Mouse (Mus musculus) E14TG2a.4 (cell line): ENCODE measurements around the gene Setd1b.

Experiments used
- H3K27me3 ChIP-seq: 2 replicates; pipeline ENCODE4 v1.6.1; 2014; ENCODE audit warnings: low read length, control low read depth; ENCODE audit not compliant: insufficient read depth
- H3K36me3 ChIP-seq: 2 replicates; pipeline ENCODE4 v1.6.1; 2014; ENCODE audit warnings: low read length, control low read depth; ENCODE audit not compliant: insufficient read depth
- H3K4me1 ChIP-seq: replicated peaks from 2 replicates; pipeline ENCODE4 v1.6.1; 2014; ENCODE audit warnings: low read depth, low read length, control low read depth
- H3K4me3 ChIP-seq: replicated peaks from 2 replicates; pipeline ENCODE4 v1.5.1; 2014; ENCODE audit warnings: mild to moderate bottlenecking, low read length
- H3K9me3 ChIP-seq: 2 replicates; pipeline ENCODE4 v1.6.1; 2014; ENCODE audit warnings: low read length, control low read depth
- CTCF ChIP-seq: conservative IDR thresholded peaks from 2 replicates; pipeline ENCODE4 v1.5.1; 2014; ENCODE audit warnings: low read length
- NANOG ChIP-seq: IDR thresholded peaks from 2 replicates; pipeline ENCODE4 v1.6.1; 2014; ENCODE audit warnings: borderline replicate concordance, low read length, mixed read lengths
- POU5F1 ChIP-seq: IDR thresholded peaks from 2 replicates; pipeline ENCODE4 v1.6.1; 2014; ENCODE audit warnings: low read length, borderline replicate concordance

Setd1b gene

DNA sequence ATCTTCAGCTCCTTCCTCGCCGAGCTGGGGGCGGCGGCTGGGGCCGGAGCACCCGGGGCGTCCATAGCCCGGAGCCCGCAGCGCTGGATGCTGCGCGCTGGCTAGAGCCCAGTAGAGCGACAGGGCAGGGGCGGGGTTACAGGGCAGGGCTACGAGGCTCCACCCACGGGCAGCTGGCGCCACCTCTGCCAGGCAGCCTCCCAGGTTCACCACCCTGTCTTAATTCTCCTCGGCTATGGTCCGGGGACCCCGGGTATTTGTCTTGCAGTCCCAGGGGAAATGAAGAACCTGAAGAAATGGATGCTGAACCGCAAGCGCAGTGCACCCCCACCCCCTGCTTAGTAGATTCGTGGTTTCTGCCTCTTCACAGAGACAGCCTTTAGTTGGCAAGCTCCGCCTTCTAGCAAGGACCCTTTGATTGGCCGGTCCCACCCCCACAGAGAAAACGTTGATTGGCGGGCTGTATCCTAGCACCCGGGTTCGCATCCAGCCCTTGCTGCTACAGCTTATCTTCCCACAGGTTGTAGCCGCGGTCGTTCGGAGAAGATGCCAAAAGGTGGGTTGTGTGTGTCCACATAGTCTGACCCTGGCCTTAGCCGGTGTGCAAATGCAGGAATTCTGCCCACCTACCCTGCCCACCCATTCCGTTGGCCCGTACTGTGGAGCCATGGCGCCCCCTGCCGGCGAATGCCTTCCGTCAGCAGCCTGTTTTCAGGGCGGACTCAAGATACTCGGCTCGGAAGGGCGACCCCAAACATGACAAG, 9.5 kb upstream of the Setd1b start, which contains the start of gene Rhof:
Rhof (minus strand) TSS at position 385 of the 764 bp plus-strand sequence.
- Histone ChIP-seq H3K36me3 (peaks cover 24% of the 10 kb centered on the region), H3K4me3 (peak within 1 kb of the TSS; percentile 83), H3K9me3 (no peaks in the 10 kb centered on the region), H3K4me1 (peaks cover 75% of the 10 kb centered on the region), H3K27me3 (peaks cover 45% of the 10 kb centered on the region)
- TF ChIP-seq CTCF (peak; percentile 94), NANOG (no peak), POU5F1 (no peak)

DNA sequence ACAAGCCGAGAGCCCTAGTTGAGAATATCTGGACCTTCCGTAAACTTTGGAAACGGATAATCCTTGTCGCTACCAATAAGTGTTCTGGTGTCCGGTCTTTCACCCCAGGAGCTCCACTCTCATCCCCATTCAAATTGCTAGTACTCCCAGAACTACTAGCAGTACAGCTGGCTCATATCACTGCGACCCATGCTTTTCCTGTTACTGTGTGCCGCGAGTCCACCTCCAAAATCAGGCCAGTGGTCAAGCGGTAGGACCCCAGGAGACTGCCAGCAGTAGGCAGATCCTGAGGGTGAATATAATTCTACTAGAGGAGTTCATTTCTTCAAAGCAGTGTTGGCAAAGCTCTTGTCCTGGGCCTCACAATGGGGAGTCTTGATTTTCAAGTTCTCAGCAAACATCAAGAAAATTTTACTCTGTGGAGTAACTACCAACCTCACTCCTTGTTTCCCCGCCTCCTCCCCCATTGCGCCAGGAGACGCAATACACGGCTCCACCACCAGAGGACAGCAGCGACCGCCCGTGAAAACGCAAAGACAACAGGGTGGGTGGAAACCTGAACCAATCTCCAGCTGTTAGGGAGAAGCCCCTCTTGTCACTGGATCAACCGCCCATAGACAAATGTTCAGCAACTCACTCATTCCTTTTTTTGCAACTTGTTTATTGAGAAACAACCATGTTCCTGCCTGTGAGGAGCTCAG, 8.8 kb upstream of the Setd1b start:
- Histone ChIP-seq H3K4me1 (peaks cover 73% of the 10 kb centered on the region), H3K4me3 (peak overlapping the region; percentile 83), H3K9me3 (no peaks in the 10 kb centered on the region), H3K27me3 (peaks cover 37% of the 10 kb centered on the region), H3K36me3 (peaks cover 24% of the 10 kb centered on the region)
- peak; percentile 100 for TF ChIP-seq CTCF
- no peak for TF ChIP-seq POU5F1
- TF ChIP-seq NANOG: no peak

- Histone ChIP-seq H3K4me1 (peaks cover 68% of the 10 kb centered on the region), H3K9me3 (no peaks in the 10 kb centered on the region), H3K36me3 (peaks cover 24% of the 10 kb centered on the region), H3K4me3 (peak overlapping the region; percentile 83), H3K27me3 (peaks cover 32% of the 10 kb centered on the region)
- TF ChIP-seq NANOG: no peak
- no peak for TF ChIP-seq CTCF
- TF ChIP-seq POU5F1: no peak
Observed at GRCm38 (mm10) chr5:123133784-123134143, 8.2 kb upstream of the Setd1b start.

DNA sequence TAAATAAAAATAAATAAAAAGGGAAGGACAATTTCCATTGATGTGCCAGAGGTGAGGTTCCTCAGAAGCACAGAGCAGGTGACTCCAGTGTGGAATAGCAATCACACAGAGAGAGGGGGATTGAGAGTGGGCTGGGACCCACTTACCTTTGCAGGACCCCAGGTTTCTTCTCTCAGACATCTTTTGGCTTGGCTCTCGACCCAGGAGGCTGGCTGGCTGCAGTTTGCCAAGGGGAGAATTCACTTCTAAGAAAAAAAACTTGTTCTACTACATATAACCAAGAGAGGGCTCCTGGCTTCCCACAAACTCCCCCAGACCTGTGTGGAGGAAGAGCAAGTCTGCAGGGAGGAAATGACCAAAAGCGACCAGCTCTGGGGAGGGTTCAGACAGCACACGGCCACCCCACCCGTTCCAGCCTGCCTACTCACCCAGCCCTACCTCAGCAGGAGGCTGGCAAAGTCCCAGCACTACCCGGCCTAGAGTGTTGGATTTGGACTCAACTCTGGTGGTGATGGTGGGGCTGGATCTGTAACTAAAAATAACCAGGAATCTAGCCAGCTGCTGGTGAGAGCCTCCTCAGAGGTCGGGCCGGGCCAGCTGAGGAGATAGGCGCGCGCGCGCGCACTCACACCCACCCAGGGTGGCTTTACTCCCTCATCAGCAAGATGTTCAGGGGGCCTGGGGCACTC, 7.7 kb upstream of the Setd1b start:
- H3K4me3 ChIP-seq: peak overlapping the region; percentile 83
- TF ChIP-seq NANOG (no peak), POU5F1 (no peak), CTCF (no peak)
- peaks cover 62% of the 10 kb centered on the region for H3K4me1 ChIP-seq
- peaks cover 24% of the 10 kb centered on the region for H3K36me3 ChIP-seq
- H3K9me3 ChIP-seq: no peaks in the 10 kb centered on the region
- peaks cover 26% of the 10 kb centered on the region for H3K27me3 ChIP-seq

GRCm38 (mm10) chr5:123134875-123135382, 7.1 kb upstream of the Setd1b start:
- Histone ChIP-seq H3K27me3 (peaks cover 20% of the 10 kb centered on the region), H3K4me3 (peak overlapping the region; percentile 83), H3K9me3 (no peaks in the 10 kb centered on the region), H3K36me3 (peaks cover 19% of the 10 kb centered on the region), H3K4me1 (peaks cover 60% of the 10 kb centered on the region)
- TF ChIP-seq POU5F1 (peak; percentile 11; the same call in 1 of the 2 replicates), CTCF (no peak), NANOG (peak; percentile 93)

DNA sequence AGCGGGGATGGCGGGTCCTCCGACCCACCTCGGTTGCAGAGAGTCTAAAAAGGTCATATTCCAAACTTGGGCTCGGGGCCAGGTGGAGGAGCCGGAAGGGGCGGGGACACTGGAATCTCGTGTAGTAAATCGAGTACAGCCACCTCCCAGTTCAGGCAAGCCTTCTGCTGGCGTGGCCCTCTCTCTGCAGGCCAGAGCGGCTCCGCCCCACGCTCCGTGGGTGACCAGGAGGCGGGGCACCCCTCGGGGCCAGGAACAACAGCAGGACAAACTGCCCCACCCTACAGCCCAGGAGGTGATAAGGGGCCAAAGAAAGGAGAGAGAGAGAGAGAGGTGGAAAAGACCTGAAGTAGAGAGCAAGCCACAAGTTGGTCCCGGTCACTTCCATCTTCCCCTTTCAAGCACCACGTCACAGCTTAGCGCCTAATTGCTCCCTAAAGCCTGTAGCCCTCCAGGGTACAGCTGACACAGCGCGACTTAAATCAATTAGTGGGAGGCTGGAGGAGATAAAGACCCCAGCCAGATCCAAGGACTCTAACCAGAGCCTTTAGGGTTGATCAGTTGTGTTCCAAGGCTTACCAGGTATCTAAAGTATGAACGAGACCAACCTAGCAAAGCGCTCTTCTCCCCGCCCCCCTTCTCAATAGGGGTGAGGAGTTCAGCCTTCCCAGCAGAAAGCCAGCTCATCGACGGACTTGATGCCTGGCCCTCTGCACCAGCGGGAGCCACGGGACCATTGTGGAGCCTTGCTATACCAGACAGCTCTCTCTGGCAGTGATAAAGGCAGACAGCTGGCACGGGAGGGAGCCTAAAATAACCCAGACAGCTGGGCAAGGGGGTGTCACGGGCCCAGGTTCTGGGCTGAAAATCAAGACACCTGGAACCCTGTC, 6.3 kb upstream of the Setd1b start:
- Histone ChIP-seq H3K4me1 (peaks cover 56% of the 10 kb centered on the region), H3K9me3 (no peaks in the 10 kb centered on the region), H3K36me3 (peaks cover 19% of the 10 kb centered on the region), H3K27me3 (peaks cover 13% of the 10 kb centered on the region), H3K4me3 (peak overlapping the region; percentile 83)
- TF ChIP-seq CTCF (no peak), NANOG (no peak), POU5F1 (no peak)

GRCm38 (mm10) chr5:123136361-123137043, 5.5 kb upstream of the Setd1b start:
- peaks cover 55% of the 10 kb centered on the region for H3K4me1 ChIP-seq
- TF ChIP-seq NANOG (0 out of 2 replicates have a peak, but pooled peaks have one; percentile 2), CTCF (no peak), POU5F1 (no peak)
- H3K4me3 ChIP-seq: peak overlapping the region; percentile 83
- peaks cover 5% of the 10 kb centered on the region for H3K27me3 ChIP-seq
- H3K36me3 ChIP-seq: peaks cover 19% of the 10 kb centered on the region
- H3K9me3 ChIP-seq: no peaks in the 10 kb centered on the region
